Mouse (Mus musculus): ENCODE data around the gene Rbm4b. TPM values are rescaled to one million over a fixed set of nuclear protein-coding genes. Genes with fewer than 3 reads are reported as not detected.

Gene Rbm4b
- total RNA-seq (2021) = 10 to 100 TPM; 20.1 to 21.0 TPM
- long read RNA-seq, full-length matches to known transcripts = 21 of 28 reads
- long read RNA-seq, partial matches to known transcripts = 0 of 28 reads
- long read RNA-seq, other reads (novel, unspliced or antisense) = 7 of 28 reads

DNA sequence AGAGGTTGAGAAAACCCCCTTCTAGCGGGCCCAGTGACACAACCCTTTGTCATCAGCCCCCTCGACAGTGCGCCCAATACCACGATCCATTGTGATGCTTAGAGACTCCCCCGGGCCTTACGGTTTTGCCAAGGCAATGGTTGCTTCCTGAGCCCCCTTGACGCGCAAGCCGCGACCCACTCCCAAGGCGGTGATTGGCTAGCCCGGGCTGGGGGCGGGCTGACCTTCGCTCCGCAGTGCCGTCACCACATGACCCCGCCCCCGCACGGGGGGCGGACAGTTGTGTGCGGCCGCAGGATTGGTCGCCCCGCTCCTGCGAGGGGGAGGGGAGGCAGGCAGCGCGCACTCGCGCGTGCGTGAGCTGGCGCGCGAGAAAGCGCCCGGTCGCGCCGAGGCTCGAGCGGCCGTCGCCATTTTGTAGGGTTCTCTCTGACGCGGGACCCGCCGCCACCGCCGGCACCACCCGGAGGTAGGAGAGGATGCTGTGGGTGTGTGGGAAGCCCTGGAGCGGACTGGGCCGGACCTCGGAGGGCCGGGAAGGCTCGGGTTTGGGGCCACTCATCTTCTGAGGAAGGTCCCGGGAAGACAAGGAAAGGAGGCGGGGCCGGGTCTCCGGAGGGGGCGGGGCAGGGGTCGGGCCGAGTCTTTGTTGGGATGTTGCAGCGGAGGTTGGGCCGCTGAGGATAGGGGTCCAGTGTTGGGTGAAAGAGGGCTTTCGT, at the start of gene Rbm4b:
Gene Rbm4b, plus strand, starts transcription at position 305 of the 719 bp plus-strand sequence.
- DNase-seq (ENCODE audit: low spot score in 2 of 2) = peak; percentile 96 to 97

DNA sequence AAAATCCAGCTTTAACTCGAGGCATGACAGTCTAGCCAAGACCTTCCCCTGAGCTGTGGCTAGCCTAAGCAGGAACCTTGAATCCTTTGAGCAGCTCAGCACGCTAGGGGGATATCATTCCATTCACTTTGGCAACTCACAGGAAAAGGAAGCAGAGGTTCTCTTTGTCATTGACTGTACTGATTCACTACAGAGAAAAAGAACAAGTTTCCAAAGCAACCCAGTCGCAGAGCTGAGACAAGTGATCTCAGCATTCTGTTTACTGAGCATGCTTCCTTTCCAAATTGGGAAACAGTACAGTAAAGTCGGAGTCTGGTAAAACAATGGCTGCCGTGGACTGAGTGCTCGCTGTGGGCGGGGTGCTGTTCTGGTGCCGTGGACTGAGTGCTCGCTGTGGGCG, 47.5 kb upstream of the Rbm4b start:
- DNase-seq (ENCODE audit: low spot score in 2 of 2) = no peak

DNA sequence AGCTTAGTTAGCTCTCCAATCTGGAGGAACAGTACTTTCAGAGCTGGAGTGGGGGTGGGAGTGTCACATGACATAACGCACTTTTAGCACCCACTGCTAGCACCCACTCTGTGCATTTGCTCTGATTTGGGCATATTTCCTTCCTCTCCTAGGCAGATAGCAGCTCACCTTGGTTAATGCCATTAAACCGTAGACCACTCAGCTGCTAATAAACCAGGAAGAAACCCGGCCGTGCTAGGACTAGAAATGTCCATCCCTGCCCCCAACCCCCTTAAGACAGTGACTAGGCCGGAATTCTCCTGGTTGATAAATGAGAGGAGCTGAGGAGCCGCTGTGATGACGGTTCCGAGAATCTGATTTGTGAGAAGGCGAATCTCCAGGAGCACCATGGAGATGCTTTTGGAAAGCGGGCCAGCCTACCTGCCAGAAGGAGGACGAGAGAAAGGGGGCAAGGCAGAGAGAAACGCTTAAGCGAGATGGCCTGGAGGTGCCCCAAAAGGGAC, 45.1 kb upstream of the Rbm4b start, which contains the start of gene Sptbn2:
Gene Sptbn2, plus strand, starts transcription at position 70 of the 503 bp plus-strand sequence.
- peak; percentile 76 to 94 for DNase-seq (ENCODE audit: low spot score in 2 of 2)

DNA sequence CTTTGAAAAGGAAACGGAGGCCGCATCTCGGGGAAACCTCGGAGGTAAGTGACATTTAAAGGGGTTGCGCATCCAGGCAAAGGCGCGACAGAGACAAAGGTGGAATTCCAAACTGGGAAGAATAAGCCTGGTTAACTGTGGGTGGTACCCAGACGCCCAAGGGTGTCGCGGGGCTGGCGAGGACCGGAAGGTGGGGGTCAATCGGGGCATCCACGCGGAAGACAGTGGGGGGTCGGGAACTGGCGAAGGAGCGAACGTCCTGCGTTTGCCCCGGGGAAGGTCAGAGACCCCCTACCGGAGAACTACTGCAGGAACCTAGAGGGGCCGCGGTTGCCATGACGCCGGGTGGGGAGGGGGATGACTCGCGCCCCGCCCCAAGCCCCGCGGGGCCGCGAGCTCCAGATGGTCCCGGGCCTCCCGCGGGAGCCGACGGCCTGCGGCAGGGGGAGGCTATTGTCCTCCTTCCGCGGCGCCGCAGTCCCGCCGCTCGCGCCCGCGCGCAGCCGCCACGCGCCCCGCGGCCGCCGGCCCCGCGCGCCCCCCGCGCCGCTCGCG, 44.6 kb upstream of the Rbm4b start:
- DNase-seq (ENCODE audit: low spot score in 2 of 2) = no peak

DNA sequence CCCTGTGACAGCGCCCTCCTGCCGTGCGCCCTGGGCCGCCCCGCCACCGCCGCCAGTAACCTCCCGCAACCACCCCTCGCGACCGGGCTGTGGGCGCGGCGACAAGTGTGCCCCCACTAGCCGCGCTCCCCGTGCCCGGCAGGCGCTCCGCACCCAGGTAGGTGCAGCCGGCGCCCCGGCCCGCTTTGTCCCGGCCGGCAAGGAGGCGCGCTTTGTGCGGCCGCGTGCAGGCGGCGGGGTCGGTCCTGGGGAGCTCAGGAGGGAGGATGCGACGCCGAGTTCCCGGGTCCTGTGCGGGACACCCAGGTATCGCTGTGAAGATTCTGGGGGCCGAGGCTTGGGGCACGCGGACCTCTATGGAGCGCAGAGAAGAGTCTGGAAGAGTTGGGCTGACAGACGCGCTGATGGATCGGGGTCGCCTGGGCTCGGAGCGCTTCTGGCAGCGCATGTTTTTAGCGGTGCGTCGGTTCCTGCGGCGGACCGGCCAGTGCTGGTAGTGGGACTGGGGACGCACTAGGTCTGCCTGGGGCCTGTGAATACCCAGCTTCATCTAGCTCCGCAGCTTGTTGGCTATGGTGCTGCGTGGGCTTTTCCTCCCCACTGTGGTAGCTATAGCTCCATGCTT, 44.0 kb upstream of the Rbm4b start:
- no peak for DNase-seq (ENCODE audit: low spot score in 2 of 2)

DNA sequence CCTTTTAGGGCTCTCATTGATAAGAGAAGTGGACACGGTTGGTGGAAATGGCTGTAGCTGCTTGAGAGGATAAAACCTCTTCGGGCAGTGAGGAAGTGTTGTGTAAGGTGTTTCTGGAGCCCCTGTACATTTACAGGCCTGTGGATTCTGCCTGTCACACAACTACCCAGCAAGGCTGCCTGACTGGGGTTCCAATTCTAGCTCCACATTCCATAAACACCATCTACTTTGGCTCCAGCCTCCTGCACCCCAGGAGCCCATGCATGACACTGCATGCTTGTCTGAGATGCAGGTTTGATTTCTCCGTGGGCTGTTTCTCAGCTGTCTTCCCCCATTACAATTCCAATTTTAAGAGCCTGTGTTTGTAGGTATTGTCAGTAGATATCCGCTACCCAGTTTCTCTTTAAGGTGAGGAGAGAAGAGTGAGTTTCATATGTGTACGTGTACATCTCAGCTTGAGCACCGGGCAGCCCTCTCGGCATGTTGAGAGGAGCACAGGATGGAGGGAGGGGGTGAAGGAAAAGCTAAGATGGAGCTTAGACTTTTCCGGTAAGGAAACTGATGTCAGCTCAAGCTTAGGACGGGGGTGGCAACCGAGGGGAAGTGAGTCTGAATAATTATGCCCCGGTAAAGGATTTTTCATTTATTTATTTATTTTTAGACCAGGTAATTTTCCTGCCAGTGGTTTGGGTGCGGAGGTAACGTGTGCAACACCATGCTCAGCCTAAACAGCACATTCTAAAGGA, 43.3 kb upstream of the Rbm4b start:
- peak in 1 of 2 experiments; percentile 43 for DNase-seq (ENCODE audit: low spot score in 2 of 2)

DNA sequence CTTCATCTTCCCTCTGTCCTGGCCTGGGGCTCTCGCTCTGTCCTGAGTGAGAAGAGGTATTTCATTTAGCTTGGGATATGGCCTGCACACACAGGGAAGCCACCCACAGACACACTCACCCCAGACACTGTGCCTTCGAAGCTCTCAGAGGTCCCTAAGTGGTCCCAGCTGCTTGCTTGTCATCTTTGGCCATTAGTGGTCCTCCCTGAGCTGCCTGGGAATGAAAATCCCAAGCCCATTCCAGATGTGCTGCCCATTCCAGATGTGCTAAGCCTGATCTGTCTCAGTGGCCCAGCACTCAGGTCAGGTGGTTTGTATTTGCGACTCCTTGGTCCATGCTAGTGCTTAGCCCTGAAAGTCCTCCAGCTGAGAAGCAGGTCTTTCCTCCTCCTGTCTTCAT, 42.4 kb upstream of the Rbm4b start:
- DNase-seq (ENCODE audit: low spot score in 2 of 2) = peak in 1 of 2 experiments; percentile 11

DNA sequence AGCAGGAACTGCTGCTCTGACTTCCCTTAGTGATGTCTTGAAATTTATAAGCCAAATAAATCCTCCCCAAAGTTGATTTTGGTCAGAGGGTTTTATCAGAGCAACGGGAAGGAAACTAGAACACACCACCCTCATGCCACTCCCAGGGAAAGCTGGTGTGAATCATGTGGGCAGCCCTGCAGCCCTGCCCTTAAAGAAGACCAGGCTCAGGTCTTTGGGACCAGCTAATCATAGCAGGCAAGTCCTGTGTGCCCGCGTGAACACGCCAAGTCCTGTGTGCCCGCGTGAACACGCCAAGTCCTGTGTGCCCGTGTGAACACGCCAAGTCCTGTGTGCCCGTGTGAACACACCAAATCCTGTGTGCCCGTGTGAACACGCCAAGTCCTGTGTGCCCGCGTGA, 39.5 kb upstream of the Rbm4b start:
- DNase-seq (ENCODE audit: low spot score in 2 of 2) = no peak

DNA sequence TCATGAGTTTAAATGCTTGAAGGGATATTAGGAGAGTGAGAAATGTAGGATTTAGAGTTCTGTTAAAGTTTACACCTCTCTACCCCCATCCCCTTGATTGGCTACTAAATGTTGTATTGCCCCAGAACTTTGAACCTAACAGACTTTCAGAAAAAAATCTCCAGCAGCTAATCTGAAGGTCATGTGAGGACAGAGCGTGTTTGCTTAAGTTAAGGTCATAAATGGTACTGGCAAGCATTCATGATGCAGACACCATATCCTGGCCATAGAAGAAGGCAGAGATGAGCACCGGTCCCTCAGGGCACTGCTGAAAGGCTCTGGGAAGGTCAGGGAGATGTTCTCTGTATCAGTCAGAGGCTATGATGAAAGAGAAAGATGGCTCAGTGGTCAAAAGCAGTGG, 39.0 kb upstream of the Rbm4b start:
- no peak for DNase-seq (ENCODE audit: low spot score in 2 of 2)

DNA sequence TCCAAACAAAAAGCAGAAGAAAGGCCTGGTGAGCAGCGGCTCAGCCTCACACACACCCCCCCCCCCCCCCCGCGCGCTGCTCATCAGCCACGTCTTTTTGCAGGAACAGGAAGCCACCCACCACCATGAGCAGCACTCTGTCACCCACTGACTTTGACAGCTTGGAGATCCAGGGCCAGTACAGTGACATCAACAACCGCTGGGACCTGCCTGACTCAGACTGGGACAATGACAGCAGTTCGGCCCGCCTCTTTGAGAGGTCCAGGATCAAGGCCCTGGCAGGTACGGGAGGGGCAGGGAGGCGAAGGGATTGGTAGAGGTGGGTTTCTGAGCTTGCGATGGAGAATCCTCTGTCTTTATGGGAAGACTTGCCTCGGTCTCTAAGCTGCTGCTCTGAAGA, 37.6 kb upstream of the Rbm4b start:
- DNase-seq (ENCODE audit: low spot score in 2 of 2) = peak in 1 of 2 experiments; percentile 59

DNA sequence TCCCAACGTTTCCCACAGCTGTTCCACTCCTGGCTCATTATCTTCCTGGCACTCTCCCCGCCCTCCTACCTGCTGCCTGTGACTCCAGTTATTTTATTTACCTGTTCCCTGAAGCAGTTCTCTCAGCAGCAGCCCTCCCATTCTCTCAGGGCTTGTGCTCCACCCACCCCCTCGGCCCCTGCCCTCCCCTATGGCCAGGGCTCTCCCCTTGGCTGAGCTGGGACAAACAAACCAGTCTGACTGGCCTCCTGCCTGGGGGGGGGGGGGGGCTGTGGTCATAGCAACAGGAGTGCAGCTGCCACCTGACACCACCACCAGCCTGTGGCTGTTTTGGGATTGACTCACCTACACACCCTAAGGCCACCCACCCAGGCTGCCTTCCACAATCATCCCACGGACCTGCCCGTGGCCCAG, 36.9 kb upstream of the Rbm4b start:
- DNase-seq (ENCODE audit: low spot score in 2 of 2) = no peak

DNA sequence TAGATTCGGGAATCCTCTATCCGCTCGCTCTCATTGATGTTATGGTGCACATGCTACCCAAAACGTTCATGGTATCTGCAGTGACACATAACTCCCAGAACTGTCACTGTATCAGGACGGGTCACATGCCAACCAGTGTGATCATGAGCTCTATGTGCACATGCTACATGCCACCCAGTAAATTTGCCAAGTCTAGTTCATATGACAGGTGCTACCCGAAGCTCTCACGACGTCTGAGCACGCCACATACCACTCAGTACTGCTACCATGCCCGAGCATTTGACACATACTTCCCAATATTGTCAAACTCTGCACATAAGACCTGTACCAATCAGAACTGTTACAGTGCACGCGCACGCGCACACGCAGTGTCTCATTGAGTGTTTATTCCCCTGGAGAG, 36.2 kb upstream of the Rbm4b start:
- no peak for DNase-seq (ENCODE audit: low spot score in 2 of 2)

DNA sequence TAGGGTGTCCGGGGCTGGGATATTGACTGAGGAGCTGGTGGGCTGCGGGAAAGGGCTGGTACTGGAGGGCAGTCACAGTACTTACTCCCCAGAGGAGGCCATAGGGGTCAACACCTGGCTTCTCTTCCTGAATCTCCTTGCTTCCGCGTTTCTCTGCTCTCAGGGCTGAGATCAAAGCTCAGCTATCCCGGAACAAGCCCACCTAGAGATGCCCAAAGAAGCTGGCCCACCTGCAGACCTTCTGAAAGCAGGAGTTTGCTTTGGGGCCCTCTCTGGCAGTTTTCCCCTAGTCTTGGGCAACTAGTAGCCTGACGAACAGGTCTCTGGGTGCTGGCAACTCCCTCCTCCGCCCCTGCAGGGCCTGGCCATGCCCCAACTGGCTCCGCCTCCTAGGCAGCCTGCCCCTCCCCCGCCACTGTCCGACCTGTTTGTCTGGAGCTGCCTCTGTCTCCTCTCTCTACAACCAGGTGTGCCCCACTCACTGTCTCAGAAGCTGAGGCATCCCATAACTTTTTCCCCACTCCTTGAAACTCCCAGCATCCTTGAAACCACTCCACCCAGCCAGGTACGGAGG, 35.5 kb upstream of the Rbm4b start:
- DNase-seq (ENCODE audit: low spot score in 2 of 2) = no peak

DNA sequence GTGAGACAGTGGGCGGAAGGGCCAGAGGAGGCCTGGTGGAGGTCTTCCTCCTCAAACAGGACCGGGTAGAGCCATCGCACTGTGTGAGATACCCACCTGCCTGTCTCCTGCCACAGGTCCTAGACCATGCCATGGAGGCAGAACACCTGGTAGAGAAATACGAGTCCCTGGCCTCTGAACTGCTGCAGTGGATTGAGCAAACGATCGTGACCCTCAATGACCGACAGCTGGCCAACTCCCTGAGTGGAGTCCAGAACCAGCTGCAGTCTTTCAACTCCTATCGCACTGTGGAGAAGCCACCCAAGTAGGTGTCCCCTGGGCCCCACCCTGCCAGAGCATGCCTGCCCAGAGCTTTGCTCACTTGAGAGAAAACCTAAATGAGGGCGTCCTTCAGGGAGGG, 27.1 kb upstream of the Rbm4b start:
- no peak for DNase-seq (ENCODE audit: low spot score in 2 of 2)

DNA sequence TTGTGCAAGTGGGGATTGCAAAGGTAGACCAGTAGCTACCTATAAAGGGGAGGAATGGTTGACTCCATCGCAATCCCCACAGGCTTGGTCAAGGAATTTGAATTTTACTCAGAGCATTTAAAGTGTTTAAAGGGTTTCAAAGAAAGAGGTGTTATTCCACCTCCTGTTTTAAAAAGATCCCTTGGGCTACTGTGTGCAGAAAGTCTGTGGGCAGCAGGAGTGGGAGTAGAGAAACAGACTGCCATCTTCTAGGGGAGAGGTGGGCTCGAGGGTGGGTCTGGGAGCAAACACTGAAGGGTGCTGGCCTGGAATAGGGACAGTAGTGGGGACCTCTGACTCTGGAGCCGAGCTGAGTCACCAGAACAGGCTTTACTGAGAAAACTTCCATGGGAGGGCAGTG, 23.2 kb upstream of the Rbm4b start:
- no peak for DNase-seq (ENCODE audit: low spot score in 2 of 2)

DNA sequence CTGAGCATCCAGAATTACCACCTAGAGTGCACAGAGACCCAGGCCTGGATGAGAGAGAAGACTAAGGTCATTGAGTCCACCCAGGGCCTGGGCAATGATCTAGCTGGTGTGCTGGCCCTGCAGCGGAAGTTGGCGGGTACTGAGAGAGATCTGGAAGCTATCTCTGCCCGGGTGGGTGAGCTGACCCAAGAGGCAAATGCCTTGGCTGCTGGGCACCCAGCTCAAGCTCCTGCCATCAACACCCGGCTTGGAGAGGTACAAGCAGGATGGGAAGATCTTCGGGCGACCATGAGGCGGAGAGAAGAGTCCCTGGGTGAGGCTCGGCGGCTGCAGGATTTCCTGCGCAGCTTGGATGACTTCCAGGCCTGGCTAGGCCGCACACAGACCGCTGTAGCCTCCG, 18.4 kb upstream of the Rbm4b start:
- DNase-seq (ENCODE audit: low spot score in 2 of 2) = no peak

DNA sequence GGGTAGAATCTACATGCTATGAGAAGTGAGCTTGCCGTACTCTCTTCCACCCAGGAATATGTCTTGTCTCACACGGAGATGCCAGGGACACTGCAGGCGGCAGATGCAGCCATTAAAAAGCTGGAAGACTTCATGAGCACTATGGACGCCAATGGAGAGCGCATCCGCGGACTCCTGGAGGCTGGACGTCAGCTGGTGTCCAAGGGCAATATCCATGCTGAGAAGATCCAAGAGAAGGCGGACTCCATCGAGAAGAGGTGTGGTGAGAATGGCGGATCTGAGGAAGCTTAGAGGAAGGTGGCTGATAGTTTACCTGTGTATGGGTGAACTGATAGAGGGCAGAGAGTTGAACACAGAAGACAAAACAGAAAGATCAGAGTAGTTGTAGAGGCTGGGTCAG, 17.2 kb upstream of the Rbm4b start:
- no peak for DNase-seq (ENCODE audit: low spot score in 2 of 2)

DNA sequence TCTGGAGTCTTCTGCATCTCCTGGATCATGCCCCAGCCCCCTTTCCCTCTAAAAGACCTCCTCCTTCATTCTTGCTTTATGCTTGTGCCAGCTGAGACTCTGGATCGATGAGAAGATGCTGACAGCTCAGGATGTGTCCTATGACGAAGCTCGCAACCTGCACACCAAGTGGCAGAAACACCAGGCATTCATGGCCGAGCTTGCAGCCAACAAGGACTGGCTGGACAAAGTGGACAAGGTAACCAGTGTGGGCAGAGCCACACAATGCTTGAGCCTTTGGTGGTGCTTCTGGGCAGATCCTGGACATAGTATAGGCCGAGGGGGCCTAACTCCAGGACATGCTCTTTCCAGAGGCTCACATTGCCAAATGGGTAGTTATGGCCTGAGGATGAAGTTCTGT, 16.5 kb upstream of the Rbm4b start:
- no peak for DNase-seq (ENCODE audit: low spot score in 2 of 2)

DNA sequence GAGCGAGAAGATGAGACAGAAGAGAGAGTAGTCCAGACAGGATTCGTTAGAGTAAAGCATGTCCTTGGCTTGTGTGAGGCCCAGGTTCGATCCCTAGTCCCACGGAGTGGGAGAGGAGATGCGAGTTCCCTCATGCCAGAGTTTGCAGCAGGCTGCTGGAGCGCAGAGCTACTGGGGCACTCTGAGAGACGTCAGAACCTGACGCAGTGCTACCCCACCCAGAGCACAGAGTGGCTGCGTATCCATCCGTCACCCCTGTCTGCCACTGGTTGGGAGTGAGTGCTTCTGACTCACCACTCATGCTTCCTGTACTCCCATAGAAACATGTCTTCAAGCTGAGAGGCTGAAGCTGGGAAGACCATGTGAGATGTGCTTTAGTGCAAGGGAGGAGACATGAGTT, 14.8 kb upstream of the Rbm4b start:
- DNase-seq (ENCODE audit: low spot score in 2 of 2) = no peak

DNA sequence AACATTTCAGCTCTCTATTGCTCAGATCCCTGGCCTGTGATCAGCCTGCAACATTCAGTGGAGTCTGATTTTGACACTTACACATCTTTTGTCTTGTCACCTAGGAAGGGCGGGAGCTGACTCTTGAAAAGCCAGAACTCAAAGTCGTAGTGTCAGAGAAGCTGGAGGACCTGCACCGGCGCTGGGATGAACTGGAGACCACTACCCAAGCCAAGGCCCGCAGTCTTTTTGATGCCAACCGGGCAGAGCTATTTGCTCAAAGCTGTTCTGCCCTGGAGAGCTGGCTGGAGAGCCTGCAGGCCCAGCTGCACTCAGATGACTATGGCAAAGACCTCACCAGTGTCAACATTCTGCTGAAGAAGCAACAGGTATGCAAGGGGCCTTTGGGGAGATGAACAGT, 14.1 kb upstream of the Rbm4b start:
- DNase-seq (ENCODE audit: low spot score in 2 of 2) = no peak

DNA sequence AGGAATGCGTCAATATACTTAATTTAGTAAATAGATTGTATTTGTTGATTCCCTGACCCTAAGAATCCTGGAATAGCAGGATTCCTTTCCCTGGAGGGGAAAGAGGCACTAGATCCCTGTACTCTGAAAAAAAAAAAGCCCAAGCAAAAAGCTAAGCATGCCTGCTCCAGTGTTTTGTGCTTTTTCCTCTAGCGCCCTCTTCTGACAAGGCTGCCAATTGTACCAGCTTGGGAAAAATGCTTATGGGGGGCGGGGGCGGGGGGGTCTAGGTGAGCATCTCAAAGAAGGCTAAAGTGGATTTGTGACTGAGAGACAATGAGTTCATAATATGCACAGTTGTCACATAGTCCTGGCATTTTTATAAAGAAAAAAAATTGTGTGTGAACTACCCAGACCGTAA, 12.8 kb upstream of the Rbm4b start:
- DNase-seq (ENCODE audit: low spot score in 2 of 2) = peak in 1 of 2 experiments; percentile 55

All from layer of hippocampus, adult 18-20 months (tissue).